Mouse (Mus musculus): ENCODE measurements around the gene Foxn3.
"Not testable (repeated sequence)": the region's sequence is repeated elsewhere in the genome, so short reads cannot be mapped to it uniquely, and the experiment has no call there.

Foxn3 gene

GRCm38 (mm10) chr12:99220333-99220732 is 343.0 kb downstream of the Foxn3 start:
- peak; percentile 94 for DNase-seq (ENCODE audit: low spot score)

GRCm38 (mm10) chr12:99219812-99220211 is 343.6 kb downstream of the Foxn3 start:
- DNase-seq (ENCODE audit: low spot score) = no peak

DNA sequence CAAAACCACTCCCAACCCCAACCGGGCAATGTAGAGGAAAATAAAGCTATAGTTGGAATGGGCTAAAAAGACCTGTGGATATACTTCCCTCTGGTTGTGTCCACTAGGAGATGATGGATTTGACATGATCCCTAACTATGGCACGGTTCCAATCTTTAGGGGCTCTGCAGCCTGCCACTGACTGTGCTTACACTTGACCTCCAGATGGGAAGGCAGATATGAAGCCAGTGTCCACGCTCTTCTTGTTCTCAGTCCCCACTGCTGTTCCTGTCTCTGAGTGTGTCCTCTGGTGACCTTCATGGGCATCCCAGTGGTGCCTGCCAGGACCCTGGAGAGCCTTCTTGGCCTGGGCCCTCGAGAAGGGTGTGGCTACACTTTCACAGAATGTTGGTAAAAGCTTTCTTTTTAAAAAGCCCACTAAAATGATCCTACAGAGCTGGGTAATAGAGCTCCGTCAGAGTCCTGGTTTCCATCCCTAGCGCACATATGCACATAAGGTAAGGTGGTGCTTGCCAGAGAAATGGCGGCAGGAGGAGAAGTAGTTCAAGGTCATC is 346.2 kb downstream of the Foxn3 start:
- no peak for DNase-seq (ENCODE audit: low spot score)

DNA sequence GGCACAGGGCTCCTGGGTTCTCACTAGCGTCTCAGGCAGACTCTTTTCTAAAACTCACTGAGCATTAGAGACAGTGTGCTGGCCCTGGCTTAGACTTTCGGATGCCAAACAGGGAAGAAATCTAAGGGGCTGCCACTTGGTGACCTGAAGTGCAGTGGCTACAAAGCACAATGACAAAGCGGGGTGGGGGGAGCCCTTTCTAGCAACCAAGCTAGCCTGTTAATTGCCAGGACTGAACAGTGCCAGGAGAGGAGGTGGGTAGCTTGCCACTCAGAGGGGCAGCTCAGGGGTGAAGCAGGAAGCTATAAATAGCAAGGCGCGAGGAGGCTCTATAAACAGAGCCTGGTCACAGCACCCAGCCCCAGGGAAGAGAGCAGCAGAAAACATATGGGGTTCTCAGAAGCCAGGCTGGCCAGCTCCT is 347.0 kb downstream of the Foxn3 start:
- DNase-seq (ENCODE audit: low spot score) = no peak

DNA sequence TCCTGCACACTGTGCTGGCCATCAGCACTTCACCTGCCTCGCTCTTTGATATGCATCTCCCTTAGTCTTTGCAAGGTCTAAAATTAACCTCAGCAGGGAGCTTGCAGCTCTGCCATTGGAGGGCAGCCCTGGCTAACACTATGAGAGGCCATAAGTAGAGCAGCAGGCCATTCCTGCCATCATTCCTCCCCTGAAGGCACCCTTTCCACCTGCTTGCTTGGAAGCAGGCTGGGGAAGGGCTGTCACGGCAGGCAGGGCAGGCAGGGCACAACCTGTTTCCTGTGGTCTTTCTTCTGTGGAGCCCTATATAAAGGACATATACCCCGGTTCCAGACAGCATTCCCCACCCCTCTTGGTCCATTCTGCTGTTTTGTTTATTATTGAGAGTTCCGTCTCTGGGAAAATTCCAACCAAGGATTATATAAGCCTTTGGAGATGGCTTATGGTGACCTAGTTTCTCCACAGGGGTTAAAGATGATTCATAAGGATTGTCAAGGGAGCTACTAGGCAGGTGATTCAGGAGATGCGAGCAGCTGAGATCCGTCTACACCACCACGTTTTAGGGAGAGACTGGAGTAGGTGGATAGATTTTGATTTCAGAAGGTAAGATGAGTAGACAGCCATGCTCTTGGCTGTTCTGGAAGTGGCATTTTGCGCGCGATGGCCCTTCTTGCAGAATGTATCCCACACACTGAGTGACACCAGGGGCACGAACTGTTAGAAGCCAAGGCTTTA is 347.7 kb downstream of the Foxn3 start:
- DNase-seq (ENCODE audit: low spot score) = no peak

GRCm38 (mm10) chr12:99214098-99214497 is 349.3 kb downstream of the Foxn3 start:
- DNase-seq (ENCODE audit: low spot score) = no peak

DNA sequence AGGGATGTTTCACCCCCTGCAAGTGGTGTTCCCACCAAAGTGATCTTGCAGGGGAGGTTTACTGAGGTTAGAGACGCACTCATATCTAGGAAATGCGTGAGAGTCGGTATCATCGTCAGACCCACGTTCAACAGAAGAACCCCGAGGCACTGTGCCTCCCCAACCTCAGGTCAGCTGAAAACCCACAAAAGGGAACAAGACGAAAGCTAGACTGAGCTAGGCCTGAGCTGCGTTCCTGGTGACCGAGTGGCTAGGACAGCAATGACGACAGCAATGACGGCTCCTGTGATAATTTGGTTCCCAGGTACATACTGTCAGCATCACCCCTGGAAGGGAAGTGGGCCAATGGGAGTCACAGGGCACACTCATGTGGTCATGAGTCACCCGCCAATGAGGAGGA is 350.2 kb downstream of the Foxn3 start:
- DNase-seq (ENCODE audit: low spot score) = no peak

DNA sequence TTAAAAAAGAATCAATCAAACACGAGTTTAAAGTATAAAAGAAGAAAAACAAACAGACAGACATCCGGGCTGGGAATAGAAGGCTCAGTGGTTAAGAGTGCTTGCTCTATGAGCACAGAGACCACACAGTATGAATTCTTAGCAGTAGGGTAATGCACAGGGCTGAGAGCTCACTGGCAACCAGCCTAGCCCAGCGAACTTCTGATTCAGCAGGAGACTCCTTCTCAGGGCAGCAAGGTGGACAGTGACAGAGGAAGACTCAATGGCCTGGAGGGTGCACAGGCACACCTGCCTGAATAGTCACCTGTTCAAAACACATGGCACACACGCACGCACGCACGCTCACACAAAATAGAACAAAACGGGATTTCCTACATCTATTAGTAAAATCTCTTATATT is 353.6 kb downstream of the Foxn3 start:
- no peak for DNase-seq (ENCODE audit: low spot score)

DNA sequence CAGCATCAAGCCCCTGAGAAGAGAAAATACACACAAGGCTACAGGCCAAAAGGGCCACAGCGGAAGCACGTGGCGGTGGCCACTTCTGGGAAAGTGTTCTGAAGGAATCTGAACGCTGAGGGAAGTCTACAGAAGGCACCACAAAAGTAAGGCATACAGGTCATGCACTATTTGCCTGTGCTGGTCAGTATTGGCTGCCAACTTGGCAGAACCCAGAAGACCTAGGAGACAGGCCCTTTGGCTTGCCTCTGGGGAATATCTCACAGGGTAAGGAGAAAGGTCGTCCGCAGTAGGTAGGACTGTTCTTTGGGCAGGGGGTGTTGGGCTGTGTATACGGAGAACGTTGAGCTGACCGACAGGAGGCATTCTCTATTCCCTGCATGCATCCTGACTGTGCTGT is 355.1 kb downstream of the Foxn3 start:
- DNase-seq (ENCODE audit: low spot score) = no peak

GRCm38 (mm10) chr12:99207014-99207612 is 356.3 kb downstream of the Foxn3 start:
- DNase-seq (ENCODE audit: low spot score) = no peak

DNA sequence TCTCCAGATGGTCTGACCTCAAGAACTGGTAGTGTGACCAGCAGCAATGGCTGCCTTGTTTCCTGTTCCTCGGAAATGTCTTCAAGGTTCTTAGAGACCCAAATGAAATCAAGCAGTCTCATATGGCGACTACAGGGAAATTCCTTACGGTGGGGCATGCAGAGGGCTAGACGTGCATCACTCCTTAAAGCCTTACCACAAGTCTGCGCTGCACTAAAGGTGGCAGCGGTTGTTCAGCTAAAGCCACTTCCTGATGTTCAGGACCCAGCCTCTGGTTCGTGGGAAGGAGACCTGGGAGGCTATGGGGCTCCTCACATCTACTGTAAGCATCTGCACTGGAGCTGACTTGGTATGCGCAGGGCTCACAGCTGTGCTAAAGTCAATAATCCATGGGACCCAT is 357.6 kb downstream of the Foxn3 start:
- no peak for DNase-seq (ENCODE audit: low spot score)

DNA sequence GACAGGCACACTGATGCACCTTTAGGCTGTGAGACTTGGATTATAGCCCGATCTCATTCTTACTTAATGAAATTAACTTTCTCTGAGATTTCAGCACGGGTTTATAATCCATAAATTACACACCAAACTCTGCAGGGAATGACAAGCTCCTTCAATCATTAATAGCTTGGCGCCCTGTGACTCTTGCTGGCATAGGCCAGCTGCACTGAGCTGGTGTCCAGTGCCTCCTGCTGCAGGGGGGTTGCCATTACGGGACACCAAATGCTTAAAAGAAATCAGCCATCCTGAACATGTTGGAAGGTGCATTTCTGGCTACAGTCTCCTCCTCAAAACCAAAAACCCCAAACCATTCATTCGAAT is 364.3 kb downstream of the Foxn3 start:
- DNase-seq (ENCODE audit: low spot score) = no peak

GRCm38 (mm10) chr12:99198428-99199123 is 364.8 kb downstream of the Foxn3 start:
- DNase-seq (ENCODE audit: low spot score) = no peak

- DNase-seq (ENCODE audit: low spot score) = no peak
Measured at GRCm38 (mm10) chr12:99197031-99197430, 366.4 kb downstream of the Foxn3 start.

GRCm38 (mm10) chr12:99195655-99196054 is 367.7 kb downstream of the Foxn3 start:
- no peak for DNase-seq (ENCODE audit: low spot score)

DNA sequence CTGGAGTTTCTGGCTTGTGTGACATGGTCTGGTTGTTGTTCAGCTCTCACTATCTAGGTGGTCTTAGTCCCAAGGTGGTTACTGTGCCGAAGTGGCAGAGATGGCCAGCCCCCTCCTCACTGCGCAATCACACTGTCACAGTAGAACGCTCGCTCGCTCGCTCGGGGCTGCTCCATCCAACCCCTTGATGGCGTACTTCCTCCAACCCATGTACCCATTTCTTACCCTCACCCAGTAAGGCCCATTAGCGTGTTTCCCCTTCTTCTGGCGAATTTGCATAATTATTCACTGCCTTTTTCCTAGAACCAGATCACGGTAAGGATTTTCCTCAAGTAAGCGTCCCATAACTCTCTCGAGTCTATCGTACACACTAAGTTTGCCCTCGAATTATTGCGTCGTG is 369.3 kb downstream of the Foxn3 start:
- not testable (repeated sequence) for DNase-seq (ENCODE audit: low spot score)

GRCm38 (mm10) chr12:99187671-99188070 is 375.7 kb downstream of the Foxn3 start:
- no peak for DNase-seq (ENCODE audit: low spot score)

GRCm38 (mm10) chr12:99186239-99186638 is 377.1 kb downstream of the Foxn3 start:
- DNase-seq (ENCODE audit: low spot score) = no peak

- no peak for DNase-seq (ENCODE audit: low spot score)
Measured at GRCm38 (mm10) chr12:99183261-99183792, 380.1 kb downstream of the Foxn3 start.

- no peak for DNase-seq (ENCODE audit: low spot score)
Measured at GRCm38 (mm10) chr12:99182338-99182737, 381.0 kb downstream of the Foxn3 start.

DNA sequence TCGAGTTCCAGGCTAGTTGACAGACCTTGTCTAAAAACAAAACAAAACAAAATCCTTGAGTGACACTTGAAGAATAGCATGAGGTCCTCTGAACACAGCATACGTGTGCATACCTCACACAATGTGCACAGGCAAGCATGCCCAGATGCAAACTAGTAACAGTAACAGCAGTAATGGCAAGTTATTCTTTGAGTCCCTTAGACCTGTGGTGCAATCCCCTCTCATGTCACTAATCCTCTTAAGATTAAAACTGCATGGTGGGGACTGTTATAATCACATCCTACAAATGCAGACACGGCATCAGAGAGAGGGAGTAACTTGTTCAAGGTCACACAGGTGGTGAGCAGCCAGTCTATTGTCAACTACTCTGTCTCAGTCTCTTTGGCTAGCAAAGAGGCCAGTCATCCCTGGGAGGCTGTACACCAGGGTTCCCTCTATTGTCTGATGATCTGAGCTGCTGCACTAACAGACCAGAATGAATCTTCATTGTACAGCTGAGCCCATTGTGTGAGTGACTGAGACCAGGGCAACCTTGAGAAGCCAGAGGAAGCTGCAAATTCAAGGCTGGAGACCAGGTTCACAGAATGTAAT is 383.1 kb downstream of the Foxn3 start:
- no peak for DNase-seq (ENCODE audit: low spot score)

DNA sequence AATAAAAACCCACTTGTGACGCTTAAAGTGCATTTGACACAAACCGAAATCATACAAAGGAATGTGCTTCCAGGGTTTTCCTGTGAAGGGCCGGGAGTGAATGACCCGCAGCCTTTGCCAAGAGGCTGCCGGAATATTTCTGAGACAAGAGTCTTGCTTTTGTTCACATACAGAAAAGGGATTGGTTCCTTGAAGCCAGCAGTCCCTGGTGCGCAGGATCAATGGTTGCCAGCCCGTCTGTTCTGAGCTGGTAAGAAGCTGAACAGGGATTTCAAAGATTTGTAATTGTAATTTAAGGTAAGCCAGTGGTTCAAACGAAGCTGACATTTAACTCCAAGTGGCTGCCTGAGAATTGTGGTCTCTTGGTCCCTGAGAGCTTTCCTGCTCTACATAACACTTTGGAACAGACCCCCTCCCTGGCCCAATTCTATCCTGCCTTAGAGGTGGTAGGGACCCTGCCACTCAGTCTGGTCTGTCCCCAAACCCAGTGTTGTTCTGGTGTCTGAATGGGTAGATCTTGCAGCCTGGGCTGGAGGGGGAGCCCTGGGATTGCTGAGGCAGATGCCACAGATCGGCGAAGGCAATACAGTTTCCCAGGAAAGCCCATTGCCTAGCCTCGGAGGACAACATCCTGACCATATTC is 388.3 kb downstream of the Foxn3 start:
- no peak for DNase-seq (ENCODE audit: low spot score)
